Mouse (Mus musculus) heart, postnatal 0 days (tissue): ENCODE measurements around the gene Olfr250. TPM values are rescaled to one million over a fixed set of nuclear protein-coding genes. Genes with fewer than 3 reads are reported as not detected.

Experiments
- polyA plus RNA-seq: library from polyadenylated mRNA; unstranded; fragments of >200 nt; fragmentation: Nextera tagmentation; extraction: Ambion mirVana; gene quantifications from 2 replicates; pipeline ENCODE4 v1.2.1, GENCODE M21; 2015
- total RNA-seq: library from RNA; depleted of rRNA; stranded (reverse); fragments of >200 nt; gene quantifications from 2 replicates; pipeline ENCODE4 v1.2.3, GENCODE M21; 2014; ENCODE audit warnings: low replicate concordance; rRNA removed

Olfr250 gene
- total and polyA plus RNA-seq, 2 experiments from 2014 or later, result not detected

Other genes starting within 250 kb of the Olfr250 start
- gene Olfr890, start 224.4 kb upstream of the Olfr250 start, total RNA-seq, result not detected in 2 replicates
- gene Olfr890, start 224.4 kb upstream of the Olfr250 start, polyA plus RNA-seq, result not detected in 2 replicates
- gene Olfr891, start 186.1 kb upstream of the Olfr250 start, total RNA-seq, result not detected in 2 replicates
- not detected in 2 replicates for gene Olfr891, start 186.1 kb upstream of the Olfr250 start, polyA plus RNA-seq
- gene Olfr893, start 158.5 kb upstream of the Olfr250 start, total RNA-seq, result not detected in 2 replicates
- not detected in 2 replicates for gene Olfr893, start 158.5 kb upstream of the Olfr250 start, polyA plus RNA-seq
- not detected in 2 replicates for gene Olfr894, start 148.8 kb upstream of the Olfr250 start, total RNA-seq
- gene Olfr894, start 148.8 kb upstream of the Olfr250 start, polyA plus RNA-seq, result not detected in 2 replicates
- not detected in 2 replicates for gene Olfr143, start 114.1 kb upstream of the Olfr250 start, total RNA-seq
- not detected in 2 replicates for gene Olfr143, start 114.1 kb upstream of the Olfr250 start, polyA plus RNA-seq
- gene Olfr895, start 99.0 kb upstream of the Olfr250 start, total RNA-seq, result not detected in 2 replicates
- gene Olfr895, start 99.0 kb upstream of the Olfr250 start, polyA plus RNA-seq, result not detected in 2 replicates
- gene Olfr896-ps1, start 75.8 kb upstream of the Olfr250 start, total RNA-seq, result not detected in 2 replicates
- gene Olfr896-ps1, start 75.8 kb upstream of the Olfr250 start, polyA plus RNA-seq, result not detected in 2 replicates
- not detected in 2 replicates for gene Olfr25, start 37.8 kb upstream of the Olfr250 start, total RNA-seq
- not detected in 2 replicates for gene Olfr25, start 37.8 kb upstream of the Olfr250 start, polyA plus RNA-seq
- not detected in 2 replicates for gene Olfr898, start 18.5 kb upstream of the Olfr250 start, total RNA-seq
- gene Olfr898, start 18.5 kb upstream of the Olfr250 start, polyA plus RNA-seq, result not detected in 2 replicates
- gene Olfr251, start 10.2 kb downstream of the Olfr250 start, total RNA-seq, result not detected in 2 replicates
- gene Olfr251, start 10.2 kb downstream of the Olfr250 start, polyA plus RNA-seq, result not detected in 2 replicates
- gene Olfr147, start 34.8 kb downstream of the Olfr250 start, total RNA-seq, result not detected in 2 replicates
- not detected in 2 replicates for gene Olfr147, start 34.8 kb downstream of the Olfr250 start, polyA plus RNA-seq
- gene Olfr901, start 62.6 kb downstream of the Olfr250 start, total RNA-seq, result not detected in 2 replicates
- gene Olfr901, start 62.6 kb downstream of the Olfr250 start, polyA plus RNA-seq, result not detected in 2 replicates
- not detected in 2 replicates for gene Olfr902, start 80.8 kb downstream of the Olfr250 start, total RNA-seq
- not detected in 2 replicates for gene Olfr902, start 80.8 kb downstream of the Olfr250 start, polyA plus RNA-seq
- gene Olfr904, start 96.2 kb downstream of the Olfr250 start, total RNA-seq, result not detected in 2 replicates
- not detected in 2 replicates for gene Olfr904, start 96.2 kb downstream of the Olfr250 start, polyA plus RNA-seq
- not detected in 2 replicates for gene Olfr905, start 104.2 kb downstream of the Olfr250 start, total RNA-seq
- gene Olfr905, start 104.2 kb downstream of the Olfr250 start, polyA plus RNA-seq, result not detected in 2 replicates
- gene Olfr906, start 120.2 kb downstream of the Olfr250 start, total RNA-seq, result not detected in 2 replicates
- not detected in 2 replicates for gene Olfr906, start 120.2 kb downstream of the Olfr250 start, polyA plus RNA-seq
- gene Olfr907, start 128.9 kb downstream of the Olfr250 start, total RNA-seq, result not detected in 2 replicates
- not detected in 2 replicates for gene Olfr907, start 128.9 kb downstream of the Olfr250 start, polyA plus RNA-seq
- not detected in 2 replicates for gene Olfr911-ps1, start 154.7 kb downstream of the Olfr250 start, total RNA-seq
- gene Olfr911-ps1, start 154.7 kb downstream of the Olfr250 start, polyA plus RNA-seq, result not detected in 2 replicates
- gene Olfr910, start 171.0 kb downstream of the Olfr250 start, total RNA-seq, result not detected in 2 replicates
- not detected in 2 replicates for gene Olfr910, start 171.0 kb downstream of the Olfr250 start, polyA plus RNA-seq
- gene Olfr912, start 213.3 kb downstream of the Olfr250 start, total RNA-seq, result not detected in 2 replicates
- gene Olfr912, start 213.3 kb downstream of the Olfr250 start, polyA plus RNA-seq, result not detected in 2 replicates
- gene Olfr913, start 225.9 kb downstream of the Olfr250 start, total RNA-seq, result not detected in 2 replicates
- not detected in 2 replicates for gene Olfr913, start 225.9 kb downstream of the Olfr250 start, polyA plus RNA-seq
- gene Olfr914, start 238.2 kb downstream of the Olfr250 start, total RNA-seq, result not detected in 2 replicates
- gene Olfr914, start 238.2 kb downstream of the Olfr250 start, polyA plus RNA-seq, result not detected in 2 replicates